Mouse (Mus musculus) adrenal gland, postnatal 4 days (tissue): ENCODE data around the gene Pknox2. TPM values are rescaled to one million over a fixed set of nuclear protein-coding genes. Genes with fewer than 3 reads are reported as not detected.

Experiments used
- DNase-seq, 2 experiments: peaks; one replicate each; pipeline ENCODE4 v3.0.0; 2021 to 2022; ENCODE audit warnings: low spot score in 2 of 2, mixed read lengths in 2 of 2
- total RNA-seq, 2 experiments: library from RNA; stranded (reverse); gene quantifications; 2 replicates each; pipeline ENCODE4 v1.2.3; 2021

The Pknox2 gene
- total RNA-seq, 2 experiments from 2014 or later: 6.4 to 6.8 TPM

DNA sequence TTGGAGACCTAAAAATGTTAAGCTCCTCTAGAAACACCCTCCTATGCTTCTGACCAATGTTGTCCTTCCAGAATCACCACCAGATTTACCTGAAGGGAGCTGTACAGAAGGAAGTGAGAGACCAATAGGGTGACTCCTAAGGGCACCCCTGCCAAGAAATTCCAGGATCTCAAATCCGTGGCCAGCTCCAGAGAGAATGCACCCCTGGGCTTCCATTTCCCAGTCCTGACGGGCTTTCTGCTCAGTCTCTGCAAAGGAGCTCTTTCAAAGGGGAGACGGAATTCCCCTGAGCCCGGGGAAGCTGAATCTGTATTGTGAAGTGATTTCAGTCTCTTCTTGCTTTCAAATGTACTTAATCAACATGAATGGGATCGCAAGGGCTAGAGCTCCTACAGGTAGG lies 43.4 kb downstream of the Pknox2 start:
- no peak for DNase-seq

DNA sequence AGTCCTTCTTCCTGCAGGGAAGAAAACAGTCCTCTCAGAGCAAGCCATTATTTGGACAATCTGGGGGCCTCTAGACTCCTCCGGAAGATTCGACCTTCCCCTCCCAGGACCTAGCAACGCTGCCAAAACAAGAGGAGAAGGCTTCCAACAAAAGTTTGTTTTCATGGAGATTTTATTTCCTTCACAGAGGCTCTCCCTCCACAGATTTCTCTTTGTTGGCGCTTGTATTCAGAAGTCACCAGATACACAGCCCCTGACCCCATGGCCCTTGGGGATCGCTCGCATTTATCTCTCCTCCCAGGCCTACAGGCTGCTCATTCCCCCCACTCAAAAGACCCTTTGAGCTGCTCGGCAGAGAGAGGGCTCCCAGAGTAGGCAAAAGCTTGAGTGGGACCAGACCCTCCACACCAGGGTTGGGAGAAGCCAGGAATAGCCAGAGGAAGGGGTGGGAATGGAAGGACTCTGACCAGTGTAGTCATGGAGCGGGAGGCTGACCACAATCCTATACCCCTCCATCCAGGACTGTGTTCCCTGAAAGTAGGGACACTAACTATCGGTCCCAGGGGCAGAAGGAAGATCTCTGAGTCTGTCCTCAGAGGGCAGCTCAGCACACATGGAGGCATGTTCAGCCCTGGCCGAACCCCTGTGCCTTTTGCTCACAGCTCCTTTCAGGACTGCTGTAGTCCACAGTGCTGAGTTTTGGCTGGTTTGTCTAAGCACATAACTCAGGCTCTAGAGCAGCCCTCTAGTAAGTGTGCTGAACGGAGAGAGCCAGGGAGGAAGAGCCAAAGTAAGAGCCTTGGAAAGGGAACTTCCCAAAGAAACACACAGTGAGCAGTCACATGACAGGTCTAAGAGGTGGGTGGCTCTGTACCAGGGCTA lies 45.9 kb downstream of the Pknox2 start:
- DNase-seq: no peak

DNA sequence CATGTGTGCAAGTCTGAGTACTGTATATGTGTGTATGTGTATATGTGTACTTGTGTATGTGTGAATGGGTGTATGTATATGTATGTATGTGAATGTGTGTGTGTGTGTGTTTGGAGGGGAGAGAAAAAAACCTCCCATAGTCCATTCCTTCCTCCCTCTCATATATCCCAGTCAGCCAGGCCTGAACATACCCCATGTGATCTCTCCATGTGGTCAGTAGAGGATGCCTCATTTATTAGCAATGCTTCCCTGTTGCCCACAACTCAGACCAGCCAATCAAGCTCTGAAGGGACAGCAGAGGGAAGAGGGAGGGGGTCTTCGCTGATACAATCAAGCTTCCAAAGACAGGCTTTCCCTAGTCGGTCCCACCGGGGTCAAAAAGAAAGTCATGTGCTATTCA lies 47.6 kb downstream of the Pknox2 start:
- no peak for DNase-seq

DNA sequence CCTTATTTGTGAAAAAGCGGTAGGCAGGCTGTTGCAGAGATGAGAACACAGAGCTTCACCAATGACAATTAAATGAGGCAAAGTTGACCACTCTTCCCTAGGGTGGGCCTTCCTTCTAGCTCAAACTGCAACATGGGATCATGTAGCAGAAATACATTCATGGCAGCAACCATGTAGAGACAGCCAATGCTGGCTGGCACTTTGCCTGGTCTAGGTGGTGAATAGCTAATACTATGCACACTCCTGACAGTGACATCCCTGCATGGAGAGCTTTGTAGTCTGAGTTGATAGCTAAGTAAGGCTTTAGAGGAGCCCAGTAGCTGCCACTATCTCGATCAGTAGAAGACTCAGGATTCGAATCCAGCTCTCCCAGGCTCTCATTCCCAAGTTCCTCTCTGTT lies 48.6 kb downstream of the Pknox2 start:
- DNase-seq: no peak

DNA sequence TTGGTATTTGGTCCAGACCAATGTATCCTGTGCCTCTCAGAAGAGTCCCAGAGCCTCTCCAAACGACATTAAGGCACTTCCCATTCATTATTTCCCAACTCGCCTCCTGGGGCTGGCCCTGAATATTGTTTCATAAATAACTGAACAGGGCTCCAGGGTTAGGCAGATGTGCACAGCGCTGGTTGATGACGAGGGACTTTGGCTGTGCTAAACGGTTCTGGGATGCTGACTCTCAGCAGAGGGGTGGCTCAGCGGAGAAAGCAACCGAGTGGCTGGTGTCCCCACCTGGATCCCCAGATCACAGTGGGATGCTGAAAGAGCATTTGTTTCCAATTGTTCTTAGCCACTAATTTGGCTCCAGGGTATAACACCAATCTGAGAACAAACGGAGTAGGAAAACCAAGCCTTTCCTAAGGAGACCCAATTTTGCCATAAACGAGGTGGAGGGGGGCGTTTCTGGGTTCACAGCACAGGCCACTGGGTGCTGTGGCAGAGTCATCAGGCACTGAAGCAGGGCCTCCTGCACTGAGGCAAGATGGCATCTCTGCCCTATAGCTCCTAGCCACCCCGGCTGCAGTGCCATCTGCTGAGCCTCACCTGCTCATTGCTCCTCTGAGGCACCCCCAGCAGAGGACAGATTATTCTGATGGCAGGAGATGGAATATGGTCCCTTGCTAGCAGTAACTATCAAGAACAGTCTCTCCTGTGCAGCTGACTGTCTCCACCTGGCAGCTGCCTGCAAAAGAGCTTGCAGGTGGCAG lies 52.8 kb downstream of the Pknox2 start:
- no peak for DNase-seq

DNA sequence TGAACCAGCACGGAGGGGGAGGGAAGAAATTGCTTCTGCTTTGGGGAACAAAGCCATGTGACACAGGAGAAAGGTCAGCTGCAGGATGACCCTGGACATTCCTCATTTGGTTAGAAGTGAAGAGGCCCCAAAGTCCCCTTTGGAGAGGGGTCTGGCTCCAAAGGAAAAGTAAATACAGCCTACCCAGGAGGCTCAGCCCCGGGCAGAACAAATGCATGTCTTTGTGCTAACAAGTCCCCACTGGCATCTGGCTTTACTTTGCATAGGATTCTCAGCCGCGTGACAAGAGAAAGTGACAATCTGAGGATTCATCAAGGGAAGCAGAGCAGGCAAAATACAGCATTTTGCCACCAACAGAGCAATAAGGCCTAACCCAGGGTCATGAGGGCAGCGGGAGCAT lies 54.1 kb downstream of the Pknox2 start:
- DNase-seq: no peak

DNA sequence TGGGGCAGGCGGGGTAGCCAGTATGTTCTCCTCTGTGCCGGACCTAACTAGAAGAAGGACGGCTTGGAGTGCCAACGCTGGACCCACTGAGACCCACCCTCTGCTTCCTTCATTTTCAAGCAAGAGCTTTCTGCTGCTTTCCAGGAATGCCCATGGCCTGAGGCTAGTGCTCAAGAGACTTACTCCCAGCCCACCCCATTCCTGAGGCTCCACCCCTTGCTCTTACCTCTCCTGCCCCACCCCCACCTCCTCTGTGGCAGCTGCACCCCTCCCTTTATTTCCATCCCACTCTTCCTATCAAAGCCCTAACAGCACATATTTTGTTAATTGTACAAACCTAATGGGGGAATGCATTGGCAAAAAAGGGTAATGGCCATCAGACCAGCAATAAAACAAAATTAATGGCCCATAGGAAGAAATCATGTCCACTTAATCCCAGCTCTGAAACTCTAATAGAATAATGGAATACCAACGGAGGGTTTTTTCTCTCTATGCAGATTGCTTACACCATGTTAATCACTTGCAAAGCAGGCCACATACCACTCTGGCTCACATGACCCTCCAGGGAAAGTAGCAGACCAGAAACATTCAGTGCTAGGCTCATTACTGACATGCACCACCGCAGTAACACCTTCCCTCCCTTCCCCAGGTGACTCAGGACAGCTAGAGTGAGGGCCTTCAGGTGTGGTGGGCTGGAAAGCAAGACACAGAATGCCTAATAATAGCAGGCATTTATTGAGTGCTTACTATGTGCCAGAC lies 57.1 kb downstream of the Pknox2 start:
- DNase-seq: no peak

DNA sequence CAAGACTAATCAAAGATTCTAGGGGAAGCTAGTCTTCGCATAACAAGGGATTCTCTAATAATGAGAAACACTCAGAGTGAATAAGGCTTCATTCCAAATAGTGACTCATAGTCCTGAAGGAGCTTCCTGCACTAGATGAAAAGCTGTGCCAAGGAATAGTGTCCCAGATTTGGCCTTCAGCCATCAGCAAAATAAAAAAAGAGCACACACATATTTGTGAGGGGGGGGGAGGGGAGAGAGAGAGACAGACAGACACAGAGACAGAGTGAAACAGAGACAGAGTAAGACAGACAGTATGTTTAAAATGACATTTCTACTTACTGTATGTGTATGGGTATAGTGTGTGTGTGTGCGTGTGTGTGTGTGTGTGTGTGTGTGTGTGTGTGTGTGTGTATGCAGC lies 61.8 kb downstream of the Pknox2 start:
- no peak for DNase-seq

DNA sequence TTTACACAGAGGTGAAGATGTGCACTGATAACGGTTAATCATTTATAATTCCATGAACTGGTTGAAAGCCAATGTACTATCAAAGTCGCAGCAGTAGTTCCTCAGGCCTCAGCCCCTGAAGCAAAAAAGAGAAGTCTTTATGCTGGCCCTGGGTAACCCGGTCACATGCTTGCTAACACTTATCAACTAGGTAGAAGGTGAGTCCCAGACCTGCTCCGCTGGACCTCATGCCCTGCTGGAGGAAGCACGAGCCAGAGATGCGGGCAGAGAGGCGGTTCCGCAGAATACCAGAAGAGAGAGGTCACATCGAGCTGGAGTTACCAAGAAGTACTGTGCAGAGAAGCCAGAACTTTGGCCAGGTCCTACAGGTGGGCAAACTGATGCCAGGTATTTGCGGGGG lies 65.0 kb downstream of the Pknox2 start:
- DNase-seq: no peak

DNA sequence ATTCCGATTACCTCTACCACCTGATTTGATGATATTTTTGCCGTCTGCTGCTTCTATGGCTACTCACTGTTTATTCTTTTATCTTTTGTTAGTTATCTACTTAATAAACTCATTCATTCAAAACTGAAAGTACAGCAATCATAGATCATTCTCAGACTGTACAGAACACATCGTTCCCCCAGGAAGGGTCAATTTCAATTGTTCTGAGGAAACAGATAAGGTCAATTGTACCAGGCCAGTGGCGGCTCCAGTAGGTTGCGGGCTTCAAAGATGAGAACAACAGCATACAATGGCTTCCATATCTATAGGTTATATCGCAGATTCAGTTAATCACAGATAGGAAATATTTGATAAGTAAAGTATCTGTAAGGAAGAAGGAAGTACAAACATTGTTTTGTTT lies 66.9 kb downstream of the Pknox2 start:
- DNase-seq: no peak

DNA sequence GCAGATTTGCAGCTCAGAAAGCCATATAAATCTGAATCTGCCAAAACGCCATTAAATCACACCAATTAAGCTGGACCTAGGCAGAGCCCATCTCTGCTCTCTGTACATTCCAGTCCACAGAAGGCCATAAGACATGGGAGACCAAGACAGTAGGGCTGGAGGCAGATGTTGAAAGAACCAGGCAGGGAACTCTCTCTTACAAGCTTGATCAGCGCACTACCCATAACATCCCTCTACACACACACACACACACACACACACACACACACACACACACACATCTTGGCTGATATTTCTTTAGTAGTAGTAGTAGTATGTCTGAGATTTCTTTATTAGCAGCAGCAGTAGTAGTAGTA lies 70.2 kb downstream of the Pknox2 start:
- DNase-seq: no peak

DNA sequence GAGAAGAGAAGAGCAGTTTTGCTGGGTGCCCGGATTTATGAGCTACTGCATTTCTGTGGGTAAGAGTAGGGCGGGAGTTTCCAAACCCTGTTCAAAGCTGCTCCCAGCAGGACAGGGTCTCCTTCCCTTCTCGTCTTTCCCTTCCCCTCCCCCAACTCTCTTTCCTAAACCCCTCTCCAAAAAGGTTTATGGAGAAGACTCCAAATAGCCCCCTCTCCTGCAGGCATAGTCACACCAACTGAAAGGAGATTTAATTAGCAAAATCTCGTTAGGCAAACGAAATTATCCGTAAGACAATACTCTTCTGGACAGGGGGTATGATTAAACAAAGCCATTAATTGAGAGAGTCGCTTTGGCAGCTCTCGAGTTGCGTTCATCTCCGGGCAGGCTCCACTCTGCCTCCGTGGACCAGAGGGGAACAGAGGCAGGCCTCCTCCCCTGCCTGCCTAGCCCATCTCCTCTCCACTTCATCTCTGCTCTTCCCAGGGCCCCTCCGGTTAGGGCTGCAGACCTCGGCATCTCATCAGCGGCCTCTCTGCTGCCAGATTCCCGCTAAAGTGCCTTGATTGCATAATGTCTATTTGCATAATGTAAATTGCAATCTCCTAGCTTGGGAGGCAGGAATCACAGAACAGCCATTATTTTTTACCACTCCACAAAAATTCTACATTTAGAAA lies 70.7 kb downstream of the Pknox2 start:
- no peak for DNase-seq

DNA sequence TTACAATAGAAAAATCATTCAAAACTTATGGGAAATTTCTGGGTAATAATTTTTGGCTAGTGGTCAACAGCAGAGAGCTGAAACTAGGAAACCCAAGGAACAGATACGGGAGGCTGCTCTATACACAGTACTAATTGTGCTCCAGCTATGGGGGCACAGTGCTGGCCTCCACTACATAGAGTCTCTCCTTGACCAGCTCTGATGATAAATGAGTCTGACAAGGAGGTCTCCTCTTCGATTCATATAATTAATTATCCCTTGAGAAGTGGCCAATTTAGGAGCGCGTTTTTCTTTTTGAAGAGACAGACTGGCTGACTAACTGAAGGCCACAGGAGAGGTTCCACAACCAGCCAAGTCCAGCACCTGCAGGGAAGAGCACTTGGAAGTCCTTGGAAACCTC lies 71.3 kb downstream of the Pknox2 start:
- no peak for DNase-seq

DNA sequence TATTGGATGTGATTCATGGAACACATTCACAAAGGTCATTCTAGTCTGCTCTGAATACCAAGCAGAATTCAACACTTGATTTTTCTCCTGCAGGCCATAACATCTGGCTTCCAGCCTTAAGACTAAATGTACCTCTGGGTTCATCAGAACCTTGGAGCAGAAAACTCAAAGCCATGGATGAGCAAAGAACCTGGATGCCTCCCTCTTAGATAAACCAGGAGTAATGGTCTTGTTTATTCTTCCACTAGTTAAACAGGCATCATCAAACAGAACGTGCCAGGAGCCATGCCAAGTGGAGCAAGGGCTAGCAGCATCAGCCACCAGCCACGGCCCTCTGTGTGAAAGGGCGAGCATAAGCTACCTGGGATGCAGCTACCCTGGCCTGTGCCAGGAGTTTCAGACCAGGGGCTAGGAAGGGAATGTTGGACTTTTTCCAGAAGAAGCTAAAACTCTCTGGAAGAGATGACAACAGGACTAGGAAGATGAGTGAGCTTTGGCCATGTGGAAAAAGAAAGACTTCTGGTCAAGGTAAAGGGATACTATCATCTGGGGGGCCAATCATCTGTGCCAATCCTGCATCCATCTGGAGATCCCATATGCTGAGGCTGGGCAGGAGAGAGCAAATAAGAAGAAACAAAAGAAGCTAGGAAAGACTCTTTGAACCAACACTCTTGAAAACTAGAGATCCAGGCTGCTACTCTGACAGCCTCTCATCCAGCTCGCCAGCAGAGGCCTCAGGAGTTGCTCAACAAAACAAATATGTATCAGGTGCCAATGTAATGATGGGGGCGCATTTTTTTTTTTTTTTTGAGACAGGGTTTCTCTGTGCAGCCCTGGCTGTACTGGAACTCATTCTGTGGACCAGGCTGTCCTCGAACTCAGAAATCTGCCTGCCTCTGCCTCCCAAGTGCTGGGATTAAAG lies 77.6 kb downstream of the Pknox2 start:
- no peak for DNase-seq

DNA sequence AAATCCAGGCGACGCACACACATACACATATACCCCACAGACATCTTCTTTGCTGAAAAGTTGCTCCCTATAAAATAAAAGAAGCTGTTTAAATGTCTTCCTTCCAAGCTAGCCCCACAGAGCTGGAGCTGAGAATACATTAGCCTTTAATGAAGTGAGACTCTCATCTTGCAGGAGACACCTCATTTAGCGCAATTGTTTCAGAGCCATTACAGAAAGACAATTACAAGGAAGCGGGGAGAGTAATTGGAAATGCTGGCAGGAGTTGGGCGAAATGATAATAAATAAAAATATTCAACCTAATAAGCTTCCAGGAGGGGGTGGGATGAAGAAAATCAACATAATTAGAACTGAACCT lies 79.8 kb downstream of the Pknox2 start:
- DNase-seq: no peak

DNA sequence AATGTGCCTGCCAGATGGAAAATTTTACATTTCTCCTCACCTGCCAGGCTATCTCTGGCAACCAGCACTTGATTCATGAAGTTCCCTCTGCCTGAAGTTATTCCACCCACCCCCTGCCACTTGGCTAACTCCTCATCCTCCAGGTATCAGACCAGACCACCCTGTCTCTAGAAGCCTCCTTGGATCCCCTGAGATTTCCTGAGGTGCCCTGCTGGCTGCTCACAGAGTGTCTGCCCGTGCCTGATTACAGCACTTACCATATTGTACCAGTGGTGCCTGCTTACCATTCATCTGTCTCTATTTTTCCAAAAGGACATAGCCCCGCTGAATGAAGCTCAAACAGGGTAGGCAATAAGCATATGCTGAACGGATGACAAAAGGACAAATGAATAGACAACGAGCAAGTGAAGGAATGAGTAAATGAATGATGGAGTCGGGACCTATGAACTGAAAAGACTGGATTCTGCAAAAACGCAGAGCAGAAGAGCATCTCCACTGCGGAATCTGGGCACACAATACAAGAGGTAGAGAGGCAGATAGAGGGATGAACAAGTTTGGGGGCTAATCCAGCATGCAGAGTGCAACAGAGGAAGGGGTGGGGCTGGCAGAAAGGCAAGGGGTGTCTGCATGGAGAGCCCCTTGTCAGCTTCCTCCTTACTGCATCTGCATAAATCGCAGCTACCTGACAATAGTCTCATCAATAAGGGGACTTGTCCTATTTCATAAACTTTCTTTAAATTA lies 80.3 kb downstream of the Pknox2 start:
- DNase-seq: no peak

DNA sequence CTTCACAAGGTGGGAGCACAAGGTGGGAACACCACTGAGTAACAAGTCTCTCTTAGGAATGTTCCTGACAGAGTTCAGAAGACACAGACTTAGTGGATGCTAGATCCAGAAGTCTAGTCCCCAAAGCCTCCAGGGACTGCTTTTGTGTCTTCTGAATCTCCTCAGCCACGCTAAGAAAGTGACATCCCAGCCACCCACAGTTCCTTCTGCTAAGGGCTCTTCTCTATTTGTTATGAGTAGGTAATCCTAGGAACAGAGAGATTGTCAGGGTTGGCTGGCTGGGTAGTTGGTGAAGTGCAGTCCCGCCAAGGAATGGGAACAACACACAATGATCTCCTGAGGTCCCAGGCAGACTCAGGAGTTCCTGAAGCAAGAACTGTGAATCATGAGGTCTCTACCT lies 85.6 kb downstream of the Pknox2 start:
- DNase-seq: no peak

DNA sequence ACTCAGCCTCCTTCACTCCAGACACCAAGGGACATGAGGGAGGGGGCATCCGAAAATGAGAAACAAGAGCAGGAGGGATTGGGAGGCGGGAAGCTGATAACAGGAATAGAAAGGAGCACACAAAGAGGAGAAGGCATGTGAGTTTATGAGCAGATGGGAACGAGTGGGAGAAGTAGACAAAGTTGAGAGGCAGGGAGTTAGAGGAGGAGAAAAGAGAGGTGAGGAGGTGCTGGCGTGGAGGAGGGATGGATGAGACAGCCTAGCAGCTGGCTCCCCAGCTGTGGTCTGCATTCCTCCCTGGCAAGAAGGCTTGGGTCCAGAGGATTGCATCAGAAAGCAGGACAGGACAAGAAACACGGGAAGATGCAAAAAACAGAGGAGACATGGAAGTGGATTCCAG lies 92.5 kb downstream of the Pknox2 start:
- DNase-seq: no peak

DNA sequence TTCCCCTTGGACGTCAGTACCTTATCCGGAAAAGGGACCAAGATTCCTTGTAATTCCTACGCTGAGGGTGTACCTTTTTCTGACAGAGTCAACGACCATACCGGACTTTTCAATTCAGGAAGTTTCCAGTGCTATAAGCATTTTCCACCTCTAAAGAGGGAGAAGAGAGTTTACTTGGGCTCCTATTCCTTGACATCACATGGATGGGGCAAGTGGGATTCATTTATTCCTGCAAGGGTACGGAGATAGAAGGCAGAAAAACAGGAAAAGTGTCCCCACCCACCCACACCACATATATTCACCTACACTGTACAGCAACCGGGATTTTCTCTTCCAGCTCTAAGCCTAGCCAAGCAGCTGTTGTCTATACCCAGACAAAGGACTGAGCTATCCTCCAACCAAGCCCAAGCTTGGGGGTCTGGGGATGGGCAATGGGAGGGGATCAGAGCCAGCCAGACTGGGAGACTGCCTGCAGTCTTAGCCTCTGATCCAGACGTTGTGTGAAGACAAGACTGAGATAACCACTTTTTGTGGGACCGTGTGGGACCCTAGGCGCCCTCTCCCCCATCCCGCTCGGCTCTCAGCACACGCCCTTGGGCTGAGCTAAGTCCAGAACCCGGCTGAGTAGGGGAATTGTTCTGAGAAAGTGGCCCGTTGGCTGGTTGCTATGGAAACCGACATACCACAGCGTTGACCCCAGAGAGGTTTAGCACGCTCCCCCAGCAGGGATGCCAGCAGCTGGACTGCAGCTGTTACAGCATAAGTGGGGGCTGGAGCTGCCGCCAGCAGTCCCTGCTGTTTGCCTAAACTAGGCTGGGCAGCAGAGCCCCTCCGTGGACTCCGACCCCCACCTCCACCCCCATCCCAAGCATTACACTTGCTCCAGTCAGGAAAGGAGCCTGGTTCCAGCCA lies 93.3 kb downstream of the Pknox2 start:
- no peak for DNase-seq
